Comparison of ENCODE assay signal across 9 mouse cellular contexts in genomic region chr8:59352983-59353382, GRCm38 (mm10).
DNase-seq lines count a peak whose midpoint lies in the region; ATAC-seq lines count a peak whose summit lies in the region.
"Had no signal": no experiment of that assay in that cellular context is flagged by ENCODE, and none has a peak within 500 bp of the region (broad histone marks: within the 10 kb centered on the region; RNA-seq: fewer than 3 reads in every experiment).

No protein-coding gene starts in this region.

- DNase-seq in cerebellum, adult 9-10 months, result peak; percentile 1
- DNase-seq in cerebellum, postnatal 4 days (ENCODE audit: low spot score in 2 of 2), result no peak
- peak; percentile 16 for DNase-seq in right cerebral cortex, adult 18-20 months
- no peak for DNase-seq in right cerebral cortex, postnatal 25 days
- peak; percentile 6 to 11 for DNase-seq in left cerebral cortex, adult 9 months (ENCODE audit: low spot score in 2 of 2)
- no peak for DNase-seq in adrenal gland, postnatal 10 days
- DNase-seq in thymus, postnatal 14 days, result no peak
- DNase-seq: lung, postnatal 10 days had no signal

- ATAC-seq in megakaryocyte-erythroid progenitor cell, adult 5-6 weeks (replicated peaks; ENCODE audit: low FRiP score, low TSS enrichment, poor library complexity, severe bottlenecking), result no peak

Comparison
In these comparisons a context has a peak if more than half of its experiments do, and no peak if none do; other contexts are left out.
1. DNase-seq: peak in cerebellum, adult 9-10 months (single experiment), right cerebral cortex, adult 18-20 months (single experiment) and left cerebral cortex, adult 9 months (2 of 2); none in cerebellum, postnatal 4 days (0 of 2), right cerebral cortex, postnatal 25 days (single experiment), adrenal gland, postnatal 10 days (single experiment) and thymus, postnatal 14 days (single experiment).